Mouse (Mus musculus) monocyte, adult 2 months (primary cell): Measurements from ENCODE around the gene Cdkn3.
"Not testable (repeated sequence)": the region's sequence is repeated elsewhere in the genome, so short reads cannot be mapped to it uniquely, and the experiment has no call there.

ENCODE experiments used
- DNase-seq, 2 experiments: peaks; one replicate each; pipeline ENCODE4 v3.0.0; 2022; ENCODE audit warnings: low spot score in 2 of 2, low read depth in 1 of 2

Gene Cdkn3

GRCm38 (mm10) chr14:46783327-46783926 is 23.1 kb downstream of the Cdkn3 start:
- no peak for DNase-seq

GRCm38 (mm10) chr14:46785247-46785646 is 24.9 kb downstream of the Cdkn3 start:
- DNase-seq = no peak

- no peak for DNase-seq
Observed at GRCm38 (mm10) chr14:46787454-46787786, 27.1 kb downstream of the Cdkn3 start.

GRCm38 (mm10) chr14:46787787-46788504 is 27.6 kb downstream of the Cdkn3 start, which contains the start of gene Cnih1:
Gene Cnih1, minus strand, starts transcription at chr14:46788411.
- peak; percentile 64 to 82 for DNase-seq

- no peak for DNase-seq
Observed at GRCm38 (mm10) chr14:46788505-46788901, 28.2 kb downstream of the Cdkn3 start.

GRCm38 (mm10) chr14:46790303-46790702 is 30.0 kb downstream of the Cdkn3 start:
- no peak for DNase-seq

- DNase-seq = no peak
Observed at GRCm38 (mm10) chr14:46790723-46791122, 30.4 kb downstream of the Cdkn3 start.

- no peak for DNase-seq
Observed at GRCm38 (mm10) chr14:46794157-46794556, 33.8 kb downstream of the Cdkn3 start.

- no peak for DNase-seq
Observed at GRCm38 (mm10) chr14:46800684-46801345, 40.5 kb downstream of the Cdkn3 start.

GRCm38 (mm10) chr14:46803259-46803658 is 42.9 kb downstream of the Cdkn3 start:
- no peak for DNase-seq

GRCm38 (mm10) chr14:46803791-46804190 is 43.5 kb downstream of the Cdkn3 start:
- no peak for DNase-seq

GRCm38 (mm10) chr14:46806186-46806585 is 45.8 kb downstream of the Cdkn3 start:
- no peak for DNase-seq

GRCm38 (mm10) chr14:46807927-46808326 is 47.6 kb downstream of the Cdkn3 start:
- no peak for DNase-seq

- no peak for DNase-seq
Observed at GRCm38 (mm10) chr14:46815640-46816039, 55.3 kb downstream of the Cdkn3 start.

- no peak for DNase-seq
Observed at GRCm38 (mm10) chr14:46816916-46817622, 56.7 kb downstream of the Cdkn3 start.

- no peak for DNase-seq
Observed at GRCm38 (mm10) chr14:46818743-46819142, 58.4 kb downstream of the Cdkn3 start.

GRCm38 (mm10) chr14:46819961-46820360 is 59.6 kb downstream of the Cdkn3 start:
- not testable (repeated sequence) for DNase-seq
